Mouse (Mus musculus): ENCODE measurements at regions not wholly inside any gene's neighbourhood (a gene's known extent, or its start where the extent isn't known, plus 50 kb on each side); places are given as distances from the start of the nearest gene placed in this dataset.

- DNase-seq (ENCODE audit: low read depth, low spot score) = no peak
These were observed 151.8 kb upstream of the Klf3 start for GRCm38 (mm10) chr5:64651407-64651806.

GRCm38 (mm10) chr5:64653764-64654163 is 149.4 kb upstream of the Klf3 start:
- no peak for DNase-seq (ENCODE audit: low read depth, low spot score)

- DNase-seq (ENCODE audit: low read depth, low spot score) = no peak
These were observed 147.9 kb upstream of the Klf3 start for GRCm38 (mm10) chr5:64655286-64655685.

GRCm38 (mm10) chr5:64661959-64662358 is 141.2 kb upstream of the Klf3 start:
- no peak for DNase-seq (ENCODE audit: low read depth, low spot score)

GRCm38 (mm10) chr5:64662476-64662875 is 140.7 kb upstream of the Klf3 start:
- DNase-seq (ENCODE audit: low read depth, low spot score) = no peak

- DNase-seq (ENCODE audit: low read depth, low spot score) = no peak
These were observed 139.4 kb upstream of the Klf3 start for GRCm38 (mm10) chr5:64663766-64664165.

- no peak for DNase-seq (ENCODE audit: low read depth, low spot score)
These were observed 138.1 kb upstream of the Klf3 start for GRCm38 (mm10) chr5:64665064-64665463.

GRCm38 (mm10) chr5:64666256-64666655 is 136.9 kb upstream of the Klf3 start:
- no peak for DNase-seq (ENCODE audit: low read depth, low spot score)

- DNase-seq (ENCODE audit: low read depth, low spot score) = no peak
These were observed 136.1 kb upstream of the Klf3 start for GRCm38 (mm10) chr5:64667053-64667452.

- no peak for DNase-seq (ENCODE audit: low read depth, low spot score)
These were observed 129.3 kb upstream of the Klf3 start for GRCm38 (mm10) chr5:64673861-64674260.

GRCm38 (mm10) chr5:64676214-64676945 is 126.8 kb upstream of the Klf3 start:
- DNase-seq (ENCODE audit: low read depth, low spot score) = no peak

- DNase-seq (ENCODE audit: low read depth, low spot score) = no peak
These were observed 126.1 kb upstream of the Klf3 start for GRCm38 (mm10) chr5:64676946-64677588.

- DNase-seq (ENCODE audit: low read depth, low spot score) = no peak
These were observed 124.5 kb upstream of the Klf3 start for GRCm38 (mm10) chr5:64678706-64679105.

GRCm38 (mm10) chr5:64679996-64680625 is 123.1 kb upstream of the Klf3 start:
- DNase-seq (ENCODE audit: low read depth, low spot score) = no peak

- DNase-seq (ENCODE audit: low read depth, low spot score) = no peak
These were observed 122.0 kb upstream of the Klf3 start for GRCm38 (mm10) chr5:64681161-64681560.

- no peak for DNase-seq (ENCODE audit: low read depth, low spot score)
These were observed 120.8 kb upstream of the Klf3 start for GRCm38 (mm10) chr5:64682326-64682845.

GRCm38 (mm10) chr5:64683419-64683818 is 119.8 kb upstream of the Klf3 start:
- no peak for DNase-seq (ENCODE audit: low read depth, low spot score)

GRCm38 (mm10) chr5:64684275-64684674 is 118.9 kb upstream of the Klf3 start:
- DNase-seq (ENCODE audit: low read depth, low spot score) = no peak

GRCm38 (mm10) chr5:64690148-64690547 is 113.0 kb upstream of the Klf3 start:
- no peak for DNase-seq (ENCODE audit: low read depth, low spot score)

- DNase-seq (ENCODE audit: low read depth, low spot score) = no peak
These were observed 111.6 kb upstream of the Klf3 start for GRCm38 (mm10) chr5:64691406-64692100.

GRCm38 (mm10) chr5:64692335-64692734 is 110.9 kb upstream of the Klf3 start:
- DNase-seq (ENCODE audit: low read depth, low spot score) = no peak

GRCm38 (mm10) chr5:64693616-64694015 is 109.6 kb upstream of the Klf3 start:
- no peak for DNase-seq (ENCODE audit: low read depth, low spot score)

All from mesoderm, embryonic 11.5 days (tissue).